Mouse (Mus musculus): Measurements from ENCODE around the gene Chchd6. TPM values are rescaled to one million over a fixed set of nuclear protein-coding genes. Genes with fewer than 3 reads are reported as not detected.

Chchd6 gene
- total and polyA plus RNA-seq, 3 experiments = 49.5 to 74.7 TPM; not detected in 1

- Histone ChIP-seq H3K79me2 (ENCODE audit: control insufficient read depth, insufficient read depth, low read length, poor library complexity) (no peaks in the 10 kb centered on the region), H3K4me1 (ENCODE audit: control insufficient read depth in 1 of 2, insufficient read depth in 2 of 2, low read length in 2 of 2) (peaks cover 3 to 6% of the 10 kb centered on the region in 2 experiments), H3K36me3 (ENCODE audit: control insufficient read depth in 1 of 2, insufficient read depth in 2 of 2, low read length in 2 of 2) (peaks cover 0 to 11% of the 10 kb centered on the region in 2 experiments; a peak in 2 of 4 replicates), H3K27ac (ENCODE audit: control insufficient read depth, low read depth, low read length) (no peak overlapping the region), H3K9me3 (replicated peaks; ENCODE audit: insufficient read depth, low read length) (no peaks in the 10 kb centered on the region), H3K27me3 (ENCODE audit: control insufficient read depth in 1 of 2, insufficient read depth in 2 of 2, low read length in 2 of 2) (no peaks in the 10 kb centered on the region), H3K9ac (ENCODE audit: control insufficient read depth, low read depth, low read length, poor library complexity, severe bottlenecking) (no peak overlapping the region), H3K4me3 (ENCODE audit: control insufficient read depth in 1 of 2, insufficient read depth in 1 of 2, low read depth in 2 of 2, low read length in 2 of 2) (no peak overlapping the region)
- TF ChIP-seq USF2 (IDR thresholded peaks at IDR 0.05; ENCODE audit: borderline replicate concordance in 1 of 2, insufficient read depth in 1 of 2, low read depth in 1 of 2, low read length in 2 of 2) = no peak
- no peak for TF ChIP-seq GABPA (IDR thresholded peaks at IDR 0.05; ENCODE audit: low read depth, low read length)
- no peak for TF ChIP-seq ETS1 (IDR thresholded peaks at IDR 0.05; ENCODE audit: low read depth, low read length)
- TF ChIP-seq MYC (IDR thresholded peaks at IDR 0.05; ENCODE audit: low read depth, low read length) = no peak
- no peak for TF ChIP-seq NRF1 (IDR thresholded peaks at IDR 0.05; ENCODE audit: insufficient read depth, low read depth, low read length, poor library complexity, severe bottlenecking)
- no peak for TF ChIP-seq ELF1 (IDR thresholded peaks at IDR 0.05; ENCODE audit: low read depth, low read length)
- TF ChIP-seq GATA1 (IDR thresholded peaks at IDR 0.05; ENCODE audit: low read depth, low read length) = no peak
- TF ChIP-seq RCOR1 (IDR thresholded peaks at IDR 0.05; ENCODE audit: low read depth, low read length) = no peak
- no peak for TF ChIP-seq POLR2AphosphoS2 (IDR thresholded peaks at IDR 0.05; ENCODE audit: low read length)
- TF ChIP-seq TAL1 (IDR thresholded peaks at IDR 0.05; ENCODE audit: low read length) = no peak
- TF ChIP-seq BHLHE40 (IDR thresholded peaks at IDR 0.05; ENCODE audit: borderline replicate concordance, low read depth, low read length) = no peak
- TF ChIP-seq MAZ (IDR thresholded peaks at IDR 0.05; ENCODE audit: low read depth, low read length) = no peak
- TF ChIP-seq ZC3H11A (IDR thresholded peaks at IDR 0.05; ENCODE audit: low read depth, low read length) = no peak
- no peak for DNase-seq (ENCODE audit: low read depth, low spot score)
Measured at GRCm38 (mm10) chr6:89402406-89402805, 193.0 kb downstream of the Chchd6 start.

GRCm38 (mm10) chr6:89399564-89399963, 195.9 kb downstream of the Chchd6 start:
- no peak for DNase-seq (ENCODE audit: low read depth, low spot score)
- peaks cover 2 to 3% of the 10 kb centered on the region in 2 experiments; a peak in 2 of 4 replicates for H3K4me1 ChIP-seq (ENCODE audit: control insufficient read depth in 1 of 2, insufficient read depth in 2 of 2, low read length in 2 of 2)
- H3K4me3 ChIP-seq (ENCODE audit: control insufficient read depth in 1 of 2, insufficient read depth in 1 of 2, low read depth in 2 of 2, low read length in 2 of 2) = no peak overlapping the region
- TF ChIP-seq ZNF384 (IDR thresholded peaks at IDR 0.05; ENCODE audit: low read depth, low read length) (no peak), RAD21 (IDR thresholded peaks at IDR 0.05; ENCODE audit: low read depth, low read length) (no peak), BHLHE40 (IDR thresholded peaks at IDR 0.05; ENCODE audit: borderline replicate concordance, low read depth, low read length) (no peak), ELF1 (IDR thresholded peaks at IDR 0.05; ENCODE audit: low read depth, low read length) (no peak)
- H3K27ac ChIP-seq (ENCODE audit: control insufficient read depth, low read depth, low read length) = no peak overlapping the region
- no peaks in the 10 kb centered on the region for H3K27me3 ChIP-seq (ENCODE audit: control insufficient read depth in 1 of 2, insufficient read depth in 2 of 2, low read length in 2 of 2)
- no peaks in the 10 kb centered on the region for H3K79me2 ChIP-seq (ENCODE audit: control insufficient read depth, insufficient read depth, low read length, poor library complexity)
- H3K9me3 ChIP-seq (replicated peaks; ENCODE audit: insufficient read depth, low read length) = no peaks in the 10 kb centered on the region
- H3K9ac ChIP-seq (ENCODE audit: control insufficient read depth, low read depth, low read length, poor library complexity, severe bottlenecking) = no peak overlapping the region
- peaks cover 0 to 5% of the 10 kb centered on the region in 2 experiments; a peak in 2 of 4 replicates for H3K36me3 ChIP-seq (ENCODE audit: control insufficient read depth in 1 of 2, insufficient read depth in 2 of 2, low read length in 2 of 2)

Data from MEL (cell line).